Mouse (Mus musculus): ENCODE measurements around the gene Ddo.

The Ddo gene

DNA sequence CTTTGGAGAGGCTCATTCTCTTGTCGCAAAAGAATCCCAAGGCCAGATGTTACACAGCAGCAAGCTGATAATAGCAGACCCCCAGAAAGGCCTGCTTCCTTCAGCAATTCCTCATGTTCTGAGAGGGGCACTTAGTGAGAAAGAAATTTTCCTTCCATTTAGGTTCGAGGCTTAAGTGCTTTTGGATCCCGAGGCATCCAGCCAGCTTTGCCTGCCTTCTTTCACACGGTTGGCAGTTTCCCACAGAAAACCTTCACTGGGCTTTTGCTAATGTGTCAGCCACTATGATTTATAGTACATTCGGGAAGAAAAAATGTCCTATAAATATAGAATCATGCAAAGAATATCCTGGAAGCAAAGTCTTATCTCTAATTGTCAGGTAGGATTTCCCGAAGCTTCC lies 89.3 kb downstream of the Ddo start:
- DNase-seq, result peak in 1 of 2 experiments; percentile 30

DNA sequence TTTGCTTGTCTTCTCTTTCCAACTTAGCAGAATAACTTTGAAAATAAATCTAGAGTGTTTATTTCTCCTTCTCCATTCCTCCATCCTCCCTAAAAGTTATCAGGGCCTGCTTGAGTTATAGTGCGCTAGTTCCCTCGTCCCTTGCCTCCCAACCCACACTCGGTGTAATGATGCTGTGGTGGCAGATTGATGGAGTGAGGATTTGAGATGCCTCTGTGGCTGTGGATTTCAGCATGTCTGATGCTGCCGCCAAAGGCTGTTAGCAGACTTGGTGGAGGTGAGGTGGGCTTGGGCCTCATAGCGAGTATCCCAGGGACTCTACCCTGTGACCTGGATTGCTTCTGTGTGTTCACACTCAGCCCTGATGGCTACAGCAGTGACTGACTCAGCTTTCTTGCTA lies 91.1 kb downstream of the Ddo start:
- DNase-seq, result no peak

DNA sequence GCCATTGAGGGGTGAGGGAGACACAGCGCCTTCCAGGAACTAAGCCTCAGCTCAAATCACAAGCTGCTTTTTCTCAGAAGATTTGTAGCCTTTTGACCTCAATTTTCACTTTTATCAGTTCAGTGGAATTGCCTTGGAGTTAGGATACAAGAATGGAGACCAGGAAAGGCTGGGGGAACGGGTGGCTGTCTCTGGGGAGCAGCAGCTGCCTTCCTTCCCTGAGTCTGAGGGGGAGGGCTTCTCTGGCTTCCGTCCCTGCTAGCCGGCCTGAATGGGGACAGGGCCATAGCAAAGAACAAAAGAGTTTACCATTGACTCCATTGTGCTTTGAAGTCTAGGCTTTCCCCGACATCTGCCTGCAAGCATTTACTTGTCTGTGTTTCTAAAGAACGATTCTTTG lies 94.5 kb downstream of the Ddo start:
- peak; percentile 56 to 70 for DNase-seq

DNA sequence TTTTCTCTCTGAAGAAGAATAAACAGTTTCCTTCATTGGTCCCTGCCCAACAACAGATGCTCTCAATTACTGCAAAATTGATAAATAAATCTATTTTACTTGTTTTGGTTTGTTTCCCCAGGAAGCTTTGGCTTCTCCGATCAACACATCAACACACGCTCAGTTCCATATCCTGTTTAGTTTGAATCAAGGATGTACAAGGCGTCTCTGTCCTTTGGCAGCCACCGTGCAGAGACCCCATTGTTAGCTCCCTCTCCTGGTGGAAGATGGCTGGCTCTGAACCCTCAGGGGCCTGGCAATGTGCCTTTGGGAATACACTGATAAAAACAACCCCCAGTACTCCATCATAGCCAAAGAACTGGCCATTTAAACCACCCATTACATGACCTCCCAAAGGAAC lies 95.3 kb downstream of the Ddo start:
- DNase-seq, result peak; percentile 33 to 34

DNA sequence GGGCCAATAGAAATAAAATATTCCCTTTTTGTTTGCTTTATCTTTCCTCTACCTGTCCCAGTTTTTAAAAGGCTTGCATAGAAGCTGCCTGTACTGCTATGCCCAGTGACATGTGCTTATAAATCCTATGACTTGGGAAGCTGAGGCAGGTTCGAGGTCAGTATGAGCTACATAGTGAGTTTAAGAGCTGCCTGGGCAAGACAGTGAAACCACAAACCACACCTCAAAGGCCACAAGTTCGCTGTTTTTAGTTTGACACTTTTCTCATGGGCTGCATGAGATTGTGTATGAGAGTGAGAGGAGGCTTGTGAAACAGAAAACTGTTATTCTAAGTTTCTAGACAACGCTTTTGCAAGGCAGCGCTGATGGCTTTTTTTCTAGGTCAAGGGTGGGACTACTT lies 95.7 kb downstream of the Ddo start:
- no peak for DNase-seq

DNA sequence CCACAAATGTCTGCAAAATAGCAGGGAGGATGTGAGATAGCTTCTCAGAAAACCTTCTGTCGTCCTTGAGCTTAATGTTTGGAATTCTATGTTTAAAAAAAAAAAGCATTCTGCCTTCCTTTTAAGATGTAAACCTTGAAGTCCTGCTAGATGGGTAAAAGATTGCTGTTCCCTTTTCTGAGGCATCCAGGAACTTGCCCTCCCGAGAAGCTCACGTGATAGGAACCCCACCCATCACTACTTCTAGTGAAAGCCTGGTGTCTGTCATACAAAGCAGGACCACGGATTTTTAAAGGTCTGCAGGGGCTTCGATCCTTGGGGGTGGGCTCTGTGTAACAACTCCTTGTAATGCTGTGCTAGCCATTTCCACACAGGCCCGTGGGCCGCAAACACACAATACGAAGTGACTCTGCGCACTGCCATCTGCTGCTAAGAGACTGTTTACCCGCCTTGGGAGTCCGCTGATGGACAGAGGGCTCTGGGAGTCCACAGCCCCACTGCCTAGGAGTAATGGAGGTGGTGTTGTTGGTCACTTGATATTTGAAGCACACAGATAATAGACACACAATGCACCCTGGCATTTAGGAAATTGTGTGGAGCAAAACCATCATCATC lies 96.6 kb downstream of the Ddo start:
- no peak for DNase-seq

DNA sequence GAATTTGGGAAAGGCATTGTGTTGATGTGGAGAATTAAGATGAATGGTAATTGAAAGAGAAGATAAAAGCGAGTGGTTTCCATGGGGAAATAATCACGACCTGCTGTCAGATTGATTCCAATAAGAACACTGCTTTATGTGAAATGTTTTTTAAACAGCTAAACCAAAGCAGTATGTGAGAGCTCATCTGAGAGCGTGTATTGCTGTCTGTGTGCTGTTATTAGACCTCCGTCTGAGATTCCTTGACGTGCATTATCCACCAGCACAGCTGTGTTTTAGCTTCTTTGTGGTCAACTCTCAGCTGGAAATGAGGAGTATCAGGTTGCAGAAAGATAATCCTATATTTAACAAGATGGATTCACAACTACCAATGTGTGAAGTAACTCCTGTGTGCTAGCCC lies 97.2 kb downstream of the Ddo start:
- DNase-seq, result no peak

DNA sequence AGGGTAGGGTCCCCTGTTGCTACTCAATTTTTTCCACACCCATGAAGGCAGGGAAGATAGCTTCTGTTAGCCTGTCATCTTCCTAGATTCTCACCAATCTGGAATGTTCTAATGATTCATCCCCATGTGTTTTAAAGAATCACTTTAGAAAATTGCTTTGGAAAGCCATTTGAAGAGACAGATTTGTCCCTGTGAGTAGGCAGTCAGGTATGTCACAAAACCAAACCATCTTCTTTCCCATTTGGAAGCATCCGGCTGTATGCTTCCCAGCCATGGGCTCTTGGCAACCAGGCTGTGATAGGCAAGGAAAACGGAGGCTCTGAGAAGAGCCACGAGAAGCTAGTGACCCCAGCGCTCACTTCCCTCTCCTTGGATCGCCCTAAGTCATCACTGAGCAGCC lies 100.4 kb downstream of the Ddo start:
- no peak for DNase-seq
